Mouse (Mus musculus) heart, postnatal 14 days (tissue): ENCODE results near the gene Mrvi1. TPM values are rescaled to one million over a fixed set of nuclear protein-coding genes. Genes with fewer than 3 reads are reported as not detected.

Experiments
- DNase-seq, 2 experiments: peaks; one replicate each; pipeline ENCODE4 v3.0.0; 2021 to 2022
- intact Hi-C: fragments of 180-260 bp; cut with DNase I; formaldehyde crosslinking; loops from one replicate; pipeline ENCODE4 v1.15.1; 2025
- total RNA-seq, 2 experiments: library from RNA; stranded (reverse); gene quantifications; 2 replicates each; pipeline ENCODE4 v1.2.3; 2021

Gene Mrvi1
- total RNA-seq, 2 experiments from 2014 or later, result 15.6 to 18.4 TPM

GRCm38 (mm10) chr7:110983621-110984020, 1.4 kb upstream of the Mrvi1 start:
- no peak for DNase-seq
- intact Hi-C loops, result loop anchor here (2.0 kb wide), 1 partner anchor 31 kb away; no protein-coding TSS in a partner anchor

GRCm38 (mm10) chr7:110982764-110983163, 503 bp upstream of the Mrvi1 start:
- intact Hi-C loops, result loop anchor here (2.0 kb wide), 1 partner anchor 32 kb away; no protein-coding TSS in a partner anchor
- DNase-seq, result peak; percentile 39 to 65

- no peak for DNase-seq
- intact Hi-C loops, result no loop called here
Observed at GRCm38 (mm10) chr7:110981036-110981435, 1.2 kb downstream of the Mrvi1 start.

- intact Hi-C loops, result no loop called here
Observed at GRCm38 (mm10) chr7:110977699-110978392, 4.4 kb downstream of the Mrvi1 start.

GRCm38 (mm10) chr7:110973450-110973849, 8.8 kb downstream of the Mrvi1 start:
- intact Hi-C loops, result no loop called here
- no peak for DNase-seq

More at GRCm38 (mm10) chr7:110977699-110978392, 4.4 kb downstream of the Mrvi1 start:
- no peak for DNase-seq

GRCm38 (mm10) chr7:110972796-110973195, 9.5 kb downstream of the Mrvi1 start:
- intact Hi-C loops, result no loop called here
- no peak for DNase-seq

GRCm38 (mm10) chr7:110967373-110967772, 14.9 kb downstream of the Mrvi1 start:
- intact Hi-C loops, result no loop called here
- DNase-seq, result no peak

GRCm38 (mm10) chr7:110966853-110967252, 15.4 kb downstream of the Mrvi1 start:
- no peak for DNase-seq
- intact Hi-C loops, result no loop called here

GRCm38 (mm10) chr7:110965387-110965786, 16.9 kb downstream of the Mrvi1 start:
- intact Hi-C loops, result no loop called here
- no peak for DNase-seq

- no peak for DNase-seq
- intact Hi-C loops, result no loop called here
Observed at GRCm38 (mm10) chr7:110963655-110963997, 18.6 kb downstream of the Mrvi1 start.

GRCm38 (mm10) chr7:110962943-110963654, 19.2 kb downstream of the Mrvi1 start:
- DNase-seq, result no peak
- intact Hi-C loops, result no loop called here

GRCm38 (mm10) chr7:110962497-110962896, 19.8 kb downstream of the Mrvi1 start:
- no peak for DNase-seq
- intact Hi-C loops, result no loop called here

GRCm38 (mm10) chr7:110956422-110957170, 25.7 kb downstream of the Mrvi1 start:
- intact Hi-C loops, result no loop called here
- no peak for DNase-seq

- no peak for DNase-seq
- intact Hi-C loops, result no loop called here
Observed at GRCm38 (mm10) chr7:110955576-110955975, 26.7 kb downstream of the Mrvi1 start.

- no peak for DNase-seq
- intact Hi-C loops, result no loop called here
Observed at GRCm38 (mm10) chr7:110954072-110954858, 28.0 kb downstream of the Mrvi1 start.

- intact Hi-C loops, result no loop called here
- no peak for DNase-seq
Observed at GRCm38 (mm10) chr7:110953210-110953609, 29.1 kb downstream of the Mrvi1 start.

- DNase-seq, result no peak
- intact Hi-C loops, result no loop called here
Observed at GRCm38 (mm10) chr7:110950621-110950925, 31.7 kb downstream of the Mrvi1 start.

- no peak for DNase-seq
- intact Hi-C loops, result no loop called here
Observed at GRCm38 (mm10) chr7:110949785-110950620, 32.3 kb downstream of the Mrvi1 start.

- DNase-seq, result no peak
Observed at GRCm38 (mm10) chr7:110948579-110948978, 33.7 kb downstream of the Mrvi1 start.

GRCm38 (mm10) chr7:110947616-110948015, 34.6 kb downstream of the Mrvi1 start:
- intact Hi-C loops, result no loop called here
- DNase-seq, result no peak

More at GRCm38 (mm10) chr7:110948579-110948978, 33.7 kb downstream of the Mrvi1 start:
- intact Hi-C loops, result no loop called here
